Mouse (Mus musculus) layer of hippocampus, adult 18-20 months (tissue): ENCODE data around the gene Rtn1. TPM values are rescaled to one million over a fixed set of nuclear protein-coding genes. Genes with fewer than 3 reads are reported as not detected.

Source experiments
- DNase-seq, 2 experiments: peaks; one replicate each; pipeline ENCODE4 v3.0.0; 2022; ENCODE audit warnings: low spot score in 2 of 2
- total RNA-seq, 2 experiments: library from RNA; stranded (reverse); gene quantifications; 2 replicates each; pipeline ENCODE4 v1.2.3; 2021

Gene Rtn1
- total RNA-seq, 2 experiments from 2014 or later: 1,418 to 1,485 TPM

GRCm38 (mm10) chr12:72285366-72286345 lies 123.2 kb downstream of the Rtn1 start:
- peak; percentile 87 to 94 for DNase-seq

GRCm38 (mm10) chr12:72284576-72284975 lies 124.3 kb downstream of the Rtn1 start:
- DNase-seq: no peak

GRCm38 (mm10) chr12:72279129-72279875 lies 129.6 kb downstream of the Rtn1 start:
- no peak for DNase-seq

- peak in 1 of 2 experiments; percentile 30 for DNase-seq
Measured at GRCm38 (mm10) chr12:72273721-72274414, 135.0 kb downstream of the Rtn1 start.

- DNase-seq: no peak
Measured at GRCm38 (mm10) chr12:72267614-72268013, 141.2 kb downstream of the Rtn1 start.

GRCm38 (mm10) chr12:72265261-72266228 lies 143.3 kb downstream of the Rtn1 start:
- peak; percentile 59 to 81 for DNase-seq

- no peak for DNase-seq
Measured at GRCm38 (mm10) chr12:72263213-72264103, 145.4 kb downstream of the Rtn1 start.

GRCm38 (mm10) chr12:72257000-72257399 lies 151.9 kb downstream of the Rtn1 start:
- no peak for DNase-seq

- no peak for DNase-seq
Measured at GRCm38 (mm10) chr12:72253040-72253439, 155.8 kb downstream of the Rtn1 start.

GRCm38 (mm10) chr12:72251890-72252445 lies 156.9 kb downstream of the Rtn1 start:
- no peak for DNase-seq

- no peak for DNase-seq
Measured at GRCm38 (mm10) chr12:72244951-72245350, 163.9 kb downstream of the Rtn1 start.

- no peak for DNase-seq
Measured at GRCm38 (mm10) chr12:72242807-72243206, 166.0 kb downstream of the Rtn1 start.

GRCm38 (mm10) chr12:72240506-72240905 lies 168.3 kb downstream of the Rtn1 start:
- DNase-seq: no peak

GRCm38 (mm10) chr12:72239230-72239894 lies 169.5 kb downstream of the Rtn1 start:
- DNase-seq: peak; percentile 50 to 66

- DNase-seq: no peak
Measured at GRCm38 (mm10) chr12:72237251-72237650, 171.6 kb downstream of the Rtn1 start.

GRCm38 (mm10) chr12:72236564-72237011 lies 172.3 kb downstream of the Rtn1 start:
- DNase-seq: peak; percentile 80 to 90

GRCm38 (mm10) chr12:72235621-72236351 lies 173.1 kb downstream of the Rtn1 start:
- peak in 1 of 2 experiments; percentile 65 for DNase-seq
